Mouse (Mus musculus): Measurements from ENCODE around the gene Avl9. TPM values are rescaled to one million over a fixed set of nuclear protein-coding genes. Genes with fewer than 3 reads are reported as not detected.

Gene Avl9
- polyA plus RNA-seq, 2 experiments, result 9.0 to 13.0 TPM

GRCm38 (mm10) chr6:56714186-56714573 is 519 bp upstream of the Avl9 start:
- ATAC-seq (ENCODE audit: low FRiP score, low read depth) (no peak), DNase-seq (ENCODE audit: low spot score) (no peak)
- Histone ChIP-seq H3K4me1 (ENCODE audit: control insufficient read depth, insufficient read depth, low read length) (0 out of 2 replicates have a peak, but pooled peaks cover 6% of the 10 kb centered on the region), H3K36me3 (ENCODE audit: control insufficient read depth, insufficient read depth, low read length) (no peaks in the 10 kb centered on the region), H3K27ac (replicated peaks; ENCODE audit: low read depth, low read length) (no peak overlapping the region), H3K4me2 (replicated peaks; ENCODE audit: low read depth, low read length, severe bottlenecking) (peak overlapping the region; percentile 57), H3K4me3 (replicated peaks; ENCODE audit: low read length) (peak overlapping the region; percentile 77), H3K27me3 (ENCODE audit: control insufficient read depth, insufficient read depth, low read length) (no peaks in the 10 kb centered on the region), H3K9me3 (ENCODE audit: control insufficient read depth, low read length) (no peaks in the 10 kb centered on the region), H3K9ac (ENCODE audit: low read depth, low read length, severe bottlenecking) (no peak overlapping the region)
- TF ChIP-seq POLR2A (IDR thresholded peaks at IDR 0.05; ENCODE audit: borderline replicate concordance, extremely low read depth, insufficient read depth, insufficient read length), result no peak
- 46% methylated on average over 7 of the region's 7 CpGs for whole genome bisulfite sequencing

- H3K4me2 ChIP-seq (replicated peaks; ENCODE audit: low read depth, low read length, severe bottlenecking), result peak overlapping the region; percentile 57
- H3K9ac ChIP-seq (ENCODE audit: low read depth, low read length, severe bottlenecking), result peak overlapping the region; percentile 82
- H3K4me1 ChIP-seq (ENCODE audit: control insufficient read depth, insufficient read depth, low read length), result 0 out of 2 replicates have a peak, but pooled peaks cover 6% of the 10 kb centered on the region
- no peaks in the 10 kb centered on the region for H3K9me3 ChIP-seq (ENCODE audit: control insufficient read depth, low read length)
- DNase-seq (ENCODE audit: low spot score) (peak; percentile 58), ATAC-seq (ENCODE audit: low FRiP score, low read depth) (peak; percentile 21)
- no peak for TF ChIP-seq POLR2A (IDR thresholded peaks at IDR 0.05; ENCODE audit: borderline replicate concordance, extremely low read depth, insufficient read depth, insufficient read length)
- H3K27me3 ChIP-seq (ENCODE audit: control insufficient read depth, insufficient read depth, low read length), result no peaks in the 10 kb centered on the region
- peak overlapping the region; percentile 92 for H3K27ac ChIP-seq (replicated peaks; ENCODE audit: low read depth, low read length)
- WGBS, result under 1% methylated on average over 25 of the region's 25 CpGs
- peak overlapping the region; percentile 77 for H3K4me3 ChIP-seq (replicated peaks; ENCODE audit: low read length)
- no peaks in the 10 kb centered on the region for H3K36me3 ChIP-seq (ENCODE audit: control insufficient read depth, insufficient read depth, low read length)
These were observed 569 bp downstream of the Avl9 start for GRCm38 (mm10) chr6:56715270-56715666.

- no peak overlapping the region for H3K4me2 ChIP-seq (replicated peaks; ENCODE audit: low read depth, low read length, severe bottlenecking)
- no peaks in the 10 kb centered on the region for H3K9me3 ChIP-seq (ENCODE audit: control insufficient read depth, low read length)
- no peak for ATAC-seq (ENCODE audit: low FRiP score, low read depth)
- TF ChIP-seq POLR2A (IDR thresholded peaks at IDR 0.05; ENCODE audit: borderline replicate concordance, extremely low read depth, insufficient read depth, insufficient read length), result no peak
- H3K36me3 ChIP-seq (ENCODE audit: control insufficient read depth, insufficient read depth, low read length), result peaks cover 9% of the 10 kb centered on the region
- no peak overlapping the region for H3K4me3 ChIP-seq (replicated peaks; ENCODE audit: low read length)
- H3K27ac ChIP-seq (replicated peaks; ENCODE audit: low read depth, low read length), result no peak overlapping the region
- WGBS, result 84% methylated on average over 1 of the region's 1 CpGs
- no peak overlapping the region for H3K9ac ChIP-seq (ENCODE audit: low read depth, low read length, severe bottlenecking)
- 0 out of 2 replicates have a peak, but pooled peaks cover 6% of the 10 kb centered on the region for H3K4me1 ChIP-seq (ENCODE audit: control insufficient read depth, insufficient read depth, low read length)
- no peak for DNase-seq (ENCODE audit: low spot score)
- no peaks in the 10 kb centered on the region for H3K27me3 ChIP-seq (ENCODE audit: control insufficient read depth, insufficient read depth, low read length)
These were observed 4.4 kb downstream of the Avl9 start for GRCm38 (mm10) chr6:56719071-56719470.

- Histone ChIP-seq H3K27ac (replicated peaks; ENCODE audit: low read depth, low read length) (no peak overlapping the region), H3K4me1 (ENCODE audit: control insufficient read depth, insufficient read depth, low read length) (0 out of 2 replicates have a peak, but pooled peaks cover 4% of the 10 kb centered on the region), H3K4me3 (replicated peaks; ENCODE audit: low read length) (no peak overlapping the region), H3K9ac (ENCODE audit: low read depth, low read length, severe bottlenecking) (no peak overlapping the region), H3K4me2 (replicated peaks; ENCODE audit: low read depth, low read length, severe bottlenecking) (no peak overlapping the region), H3K27me3 (ENCODE audit: control insufficient read depth, insufficient read depth, low read length) (no peaks in the 10 kb centered on the region), H3K9me3 (ENCODE audit: control insufficient read depth, low read length) (no peaks in the 10 kb centered on the region), H3K36me3 (ENCODE audit: control insufficient read depth, insufficient read depth, low read length) (peaks cover 20% of the 10 kb centered on the region)
- 43% methylated on average over 3 of the region's 3 CpGs for WGBS
- no peak for TF ChIP-seq POLR2A (IDR thresholded peaks at IDR 0.05; ENCODE audit: borderline replicate concordance, extremely low read depth, insufficient read depth, insufficient read length)
- ATAC-seq (ENCODE audit: low FRiP score, low read depth) (no peak), DNase-seq (ENCODE audit: low spot score) (no peak)
These were observed 6.2 kb downstream of the Avl9 start for GRCm38 (mm10) chr6:56720877-56721276.

- 91% methylated on average over 2 of the region's 2 CpGs for WGBS
- DNase-seq (ENCODE audit: low spot score), result no peak
- no peak for ATAC-seq (ENCODE audit: low FRiP score, low read depth)
- TF ChIP-seq POLR2A (IDR thresholded peaks at IDR 0.05; ENCODE audit: borderline replicate concordance, extremely low read depth, insufficient read depth, insufficient read length), result no peak
- Histone ChIP-seq H3K9ac (ENCODE audit: low read depth, low read length, severe bottlenecking) (no peak overlapping the region), H3K9me3 (ENCODE audit: control insufficient read depth, low read length) (no peaks in the 10 kb centered on the region), H3K36me3 (ENCODE audit: control insufficient read depth, insufficient read depth, low read length) (peaks cover 62% of the 10 kb centered on the region), H3K4me2 (replicated peaks; ENCODE audit: low read depth, low read length, severe bottlenecking) (no peak overlapping the region), H3K27ac (replicated peaks; ENCODE audit: low read depth, low read length) (no peak overlapping the region), H3K4me1 (ENCODE audit: control insufficient read depth, insufficient read depth, low read length) (no peaks in the 10 kb centered on the region), H3K27me3 (ENCODE audit: control insufficient read depth, insufficient read depth, low read length) (no peaks in the 10 kb centered on the region), H3K4me3 (replicated peaks; ENCODE audit: low read length) (no peak overlapping the region)
These were observed 17.8 kb downstream of the Avl9 start for GRCm38 (mm10) chr6:56732545-56732944.
